ENCODE assay signal across 1 mouse cellular context in the genomic region with DNA sequence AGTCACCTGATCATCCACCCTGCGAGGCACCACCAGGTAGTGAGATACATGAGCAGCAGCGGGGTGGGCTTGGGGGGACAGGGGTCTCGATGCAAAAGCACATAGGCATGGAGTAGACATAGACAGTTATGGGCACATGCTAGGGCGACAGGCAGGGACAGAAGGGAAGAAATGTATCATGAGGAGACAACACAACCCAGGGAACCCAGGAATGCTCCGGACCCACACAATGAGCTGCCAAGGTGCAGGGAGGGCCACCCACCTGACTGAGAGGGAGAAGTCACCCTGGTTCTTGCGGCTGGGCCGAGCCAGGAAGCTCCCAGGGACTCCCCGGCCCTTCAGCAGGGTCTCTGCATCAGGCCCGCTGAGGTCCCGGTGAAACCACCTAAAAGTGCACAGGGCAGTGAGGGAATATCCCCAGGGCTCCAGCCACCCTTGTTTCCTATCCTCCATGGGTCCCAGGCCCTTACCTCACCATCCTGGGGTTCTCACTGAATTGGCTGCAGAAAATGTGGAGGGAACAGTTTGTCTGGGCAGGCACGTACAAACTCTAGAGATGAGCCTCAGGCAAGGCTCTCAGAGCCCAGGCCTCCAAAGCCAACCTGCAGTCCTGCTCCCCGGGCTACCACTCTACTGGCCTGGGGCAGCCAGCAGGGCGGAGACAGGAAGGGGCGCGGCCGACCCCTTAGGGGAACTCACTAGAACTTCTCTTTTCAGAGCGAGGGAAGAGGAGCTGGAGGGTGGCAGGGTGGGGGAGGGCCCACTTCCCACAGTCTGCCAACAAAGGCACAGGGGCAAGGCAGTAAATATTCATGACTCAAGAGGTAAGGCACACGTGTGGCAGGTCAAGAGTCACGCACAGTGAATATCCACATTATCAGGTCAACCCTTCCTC.
TF ChIP-seq lines count a peak whose summit lies in the region.

No protein-coding gene starts in this region.

TF ChIP-seq in ES-E14, 5 proteins besides CTCF, POLR2A, EP300 and RAD21 (continued from another document):
- TF ChIP-seq ZC3H11A (IDR thresholded peaks at IDR 0.05; ENCODE audit: borderline replicate concordance, low read depth, low read length) (no peak), HCFC1 (IDR thresholded peaks at IDR 0.05; ENCODE audit: borderline replicate concordance, insufficient read depth, low read length) (no peak)
